Mouse (Mus musculus) liver, embryonic 15.5 days (tissue): ENCODE measurements around the gene Abhd14b. TPM values are rescaled to one million over a fixed set of nuclear protein-coding genes. Genes with fewer than 3 reads are reported as not detected.

Source experiments
- ATAC-seq: fragments of 200-750 bp; cut with Nextera tagmentation; 2 replicates; pipeline ENCODE4 v1.8.0; 2017; ENCODE audit warnings: moderate number of reproducible peaks, mild to moderate bottlenecking, moderate library complexity; ENCODE audit not compliant: insufficient read depth
- H3K27ac ChIP-seq: fragments of 300-500 bp; sonication (generic); replicated peaks from 2 replicates; pipeline ENCODE4 v1.5.1; 2015; ENCODE audit warnings: mild to moderate bottlenecking, inconsistent platforms
- H3K27me3 ChIP-seq: fragments of 300-500 bp; sonication (generic); 2 replicates; pipeline ENCODE4 v1.6.1; 2015; ENCODE audit warnings: mild to moderate bottlenecking, inconsistent platforms
- H3K36me3 ChIP-seq: fragments of 300-500 bp; sonication (generic); replicated peaks from 2 replicates; pipeline ENCODE4 v1.6.1; 2015; ENCODE audit warnings: moderate library complexity, mild to moderate bottlenecking, inconsistent platforms
- H3K4me1 ChIP-seq: fragments of 300-500 bp; sonication (generic); replicated peaks from 2 replicates; pipeline ENCODE4 v1.6.1; 2015; ENCODE audit warnings: inconsistent platforms
- H3K4me2 ChIP-seq: fragments of 300-500 bp; sonication (generic); 2 replicates; pipeline ENCODE4 v1.6.1; 2015; ENCODE audit warnings: moderate library complexity, mild to moderate bottlenecking, inconsistent platforms
- H3K4me3 ChIP-seq: fragments of 300-500 bp; sonication (generic); replicated peaks from 2 replicates; pipeline ENCODE4 v1.5.1; 2015; ENCODE audit warnings: mild to moderate bottlenecking, inconsistent platforms
- H3K9ac ChIP-seq: fragments of 300-500 bp; sonication (generic); 2 replicates; pipeline ENCODE4 v1.6.1; 2015; ENCODE audit warnings: moderate library complexity, mild to moderate bottlenecking, inconsistent platforms
- H3K9me3 ChIP-seq: fragments of 300-500 bp; sonication (generic); replicated peaks from 2 replicates; pipeline ENCODE4 v1.6.1; 2016; ENCODE audit warnings: inconsistent platforms
- WGBS: fragments of 180-500 bp; shearing (Covaris S2); methylation state at CpG from one replicate; pipeline ENCODE4 v1.1.7; 2015; ENCODE audit warnings: mixed read lengths; ENCODE audit not compliant: insufficient replicate concordance; 5-methylcytosine and 5-hydroxymethylcytosine counted together
- polyA plus RNA-seq: library from polyadenylated mRNA; unstranded; fragments of >200 nt; fragmentation: Nextera tagmentation; extraction: Ambion mirVana; gene quantifications from 2 replicates; pipeline ENCODE4 v1.2.1, GENCODE M21; 2015

The Abhd14b gene
- polyA plus RNA-seq, 1 experiment from 2014 or later, result 29.0 TPM

GRCm38 (mm10) chr9:106469776-106470175 is 22.5 kb downstream of the Abhd14b start:
- H3K27me3 ChIP-seq, result peaks cover 24% of the 10 kb centered on the region
- H3K27ac ChIP-seq, result no peak overlapping the region
- no peaks in the 10 kb centered on the region for H3K36me3 ChIP-seq
- no peak for ATAC-seq
- no peak overlapping the region for H3K4me2 ChIP-seq
- H3K4me3 ChIP-seq, result no peak overlapping the region
- no peaks in the 10 kb centered on the region for H3K9me3 ChIP-seq
- H3K4me1 ChIP-seq, result peaks cover 18% of the 10 kb centered on the region
- 28% methylated on average over 9 of the region's 9 CpGs for WGBS
- no peak overlapping the region for H3K9ac ChIP-seq

- WGBS, result 65% methylated on average over 14 of the region's 14 CpGs
- Histone ChIP-seq H3K4me3 (no peak overlapping the region), H3K9ac (no peak overlapping the region), H3K4me1 (peaks cover 31% of the 10 kb centered on the region), H3K27me3 (peaks cover 10% of the 10 kb centered on the region), H3K9me3 (no peaks in the 10 kb centered on the region), H3K36me3 (no peaks in the 10 kb centered on the region), H3K4me2 (no peak overlapping the region), H3K27ac (no peak overlapping the region)
- ATAC-seq, result no peak
Measured at GRCm38 (mm10) chr9:106470991-106471750, 23.9 kb downstream of the Abhd14b start.

- 73% methylated on average over 5 of the region's 5 CpGs for WGBS
- H3K9ac ChIP-seq, result no peak overlapping the region
- no peak overlapping the region for H3K4me3 ChIP-seq
Measured at GRCm38 (mm10) chr9:106471892-106472291, 24.6 kb downstream of the Abhd14b start.

GRCm38 (mm10) chr9:106472321-106472720 is 25.1 kb downstream of the Abhd14b start:
- H3K9me3 ChIP-seq, result no peaks in the 10 kb centered on the region
- no peak overlapping the region for H3K4me3 ChIP-seq
- no peak overlapping the region for H3K9ac ChIP-seq
- no peaks in the 10 kb centered on the region for H3K27me3 ChIP-seq
- H3K4me1 ChIP-seq, result peaks cover 39% of the 10 kb centered on the region
- no peak overlapping the region for H3K4me2 ChIP-seq
- H3K27ac ChIP-seq, result no peak overlapping the region
- ATAC-seq, result no peak
- no peaks in the 10 kb centered on the region for H3K36me3 ChIP-seq
- WGBS, result 56% methylated on average over 4 of the region's 4 CpGs

More at GRCm38 (mm10) chr9:106471892-106472291, 24.6 kb downstream of the Abhd14b start:
- Histone ChIP-seq H3K36me3 (no peaks in the 10 kb centered on the region), H3K4me1 (peaks cover 37% of the 10 kb centered on the region), H3K9me3 (no peaks in the 10 kb centered on the region), H3K27me3 (peaks cover 3% of the 10 kb centered on the region), H3K27ac (no peak overlapping the region), H3K4me2 (no peak overlapping the region)
- ATAC-seq, result no peak

- Histone ChIP-seq H3K36me3 (no peaks in the 10 kb centered on the region), H3K9me3 (no peaks in the 10 kb centered on the region), H3K4me3 (no peak overlapping the region), H3K27me3 (no peaks in the 10 kb centered on the region), H3K4me1 (peaks cover 48% of the 10 kb centered on the region), H3K9ac (no peak overlapping the region), H3K4me2 (no peak overlapping the region), H3K27ac (no peak overlapping the region)
- 72% methylated on average over 16 of the region's 16 CpGs for WGBS
- ATAC-seq, result no peak
Measured at GRCm38 (mm10) chr9:106473081-106473752, 26.0 kb downstream of the Abhd14b start.

GRCm38 (mm10) chr9:106473753-106474105 is 26.5 kb downstream of the Abhd14b start:
- no peak overlapping the region for H3K4me3 ChIP-seq
- WGBS, result 67% methylated on average over 5 of the region's 5 CpGs
- no peaks in the 10 kb centered on the region for H3K27me3 ChIP-seq
- peaks cover 50% of the 10 kb centered on the region for H3K4me1 ChIP-seq
- no peaks in the 10 kb centered on the region for H3K9me3 ChIP-seq
- no peak for ATAC-seq
- H3K27ac ChIP-seq, result no peak overlapping the region
- no peak overlapping the region for H3K4me2 ChIP-seq
- H3K36me3 ChIP-seq, result no peaks in the 10 kb centered on the region
- no peak overlapping the region for H3K9ac ChIP-seq

GRCm38 (mm10) chr9:106474456-106474855 is 27.2 kb downstream of the Abhd14b start:
- no peaks in the 10 kb centered on the region for H3K9me3 ChIP-seq
- peaks cover 47% of the 10 kb centered on the region for H3K4me1 ChIP-seq
- H3K36me3 ChIP-seq, result no peaks in the 10 kb centered on the region
- no peak overlapping the region for H3K9ac ChIP-seq
- no peak overlapping the region for H3K4me3 ChIP-seq
- no peak overlapping the region for H3K4me2 ChIP-seq
- WGBS, result 4% methylated on average over 6 of the region's 6 CpGs
- no peaks in the 10 kb centered on the region for H3K27me3 ChIP-seq
- no peak for ATAC-seq
- no peak overlapping the region for H3K27ac ChIP-seq

- H3K36me3 ChIP-seq, result no peaks in the 10 kb centered on the region
- H3K4me3 ChIP-seq, result no peak overlapping the region
- WGBS, result 67% methylated on average over 7 of the region's 7 CpGs
- H3K27ac ChIP-seq, result no peak overlapping the region
- ATAC-seq, result no peak
- no peaks in the 10 kb centered on the region for H3K27me3 ChIP-seq
- H3K4me1 ChIP-seq, result peaks cover 43% of the 10 kb centered on the region
- no peak overlapping the region for H3K9ac ChIP-seq
- H3K4me2 ChIP-seq, result peak overlapping the region; percentile 96
- H3K9me3 ChIP-seq, result no peaks in the 10 kb centered on the region
Measured at GRCm38 (mm10) chr9:106475046-106475445, 27.8 kb downstream of the Abhd14b start.

- WGBS, result 62% methylated on average over 10 of the region's 10 CpGs
- Histone ChIP-seq H3K36me3 (peaks cover 5% of the 10 kb centered on the region; the same call in 1 of the 2 replicates), H3K9ac (no peak within 1 kb of the TSS), H3K4me1 (peaks cover 43% of the 10 kb centered on the region), H3K4me2 (peak within 1 kb of the TSS; percentile 96), H3K9me3 (no peaks in the 10 kb centered on the region), H3K27me3 (no peaks in the 10 kb centered on the region), H3K27ac (peak within 1 kb of the TSS; percentile 14; the same call in 1 of the 2 replicates), H3K4me3 (peak within 1 kb of the TSS; percentile 68)
- no peak for ATAC-seq
Measured at GRCm38 (mm10) chr9:106475663-106476001, 28.4 kb downstream of the Abhd14b start, which contains the start of gene Rrp9. TSS of gene Rrp9 (plus strand) at chr9:106475963.

- peak; percentile 6 for ATAC-seq
- Histone ChIP-seq H3K9ac (no peak overlapping the region), H3K27me3 (no peaks in the 10 kb centered on the region), H3K4me1 (peaks cover 43% of the 10 kb centered on the region), H3K9me3 (no peaks in the 10 kb centered on the region), H3K4me2 (peak overlapping the region; percentile 96), H3K36me3 (peaks cover 11% of the 10 kb centered on the region; the same call in 1 of the 2 replicates), H3K27ac (peak overlapping the region; percentile 14; the same call in 1 of the 2 replicates), H3K4me3 (peak overlapping the region; percentile 68)
- 14% methylated on average over 16 of the region's 16 CpGs for WGBS
Measured at GRCm38 (mm10) chr9:106476002-106476923, 29.0 kb downstream of the Abhd14b start.
